Mouse (Mus musculus) spleen, postnatal 14 days (tissue): ENCODE measurements around the gene Pisd.
"Not testable (repeated sequence)": the region's sequence is repeated elsewhere in the genome, so short reads cannot be mapped to it uniquely, and the experiment has no call there.

Experiments used
- DNase-seq, 2 experiments: peaks; one replicate each; pipeline ENCODE4 v3.0.0; 2021 to 2022; ENCODE audit warnings: low spot score in 2 of 2

The Pisd gene

DNA sequence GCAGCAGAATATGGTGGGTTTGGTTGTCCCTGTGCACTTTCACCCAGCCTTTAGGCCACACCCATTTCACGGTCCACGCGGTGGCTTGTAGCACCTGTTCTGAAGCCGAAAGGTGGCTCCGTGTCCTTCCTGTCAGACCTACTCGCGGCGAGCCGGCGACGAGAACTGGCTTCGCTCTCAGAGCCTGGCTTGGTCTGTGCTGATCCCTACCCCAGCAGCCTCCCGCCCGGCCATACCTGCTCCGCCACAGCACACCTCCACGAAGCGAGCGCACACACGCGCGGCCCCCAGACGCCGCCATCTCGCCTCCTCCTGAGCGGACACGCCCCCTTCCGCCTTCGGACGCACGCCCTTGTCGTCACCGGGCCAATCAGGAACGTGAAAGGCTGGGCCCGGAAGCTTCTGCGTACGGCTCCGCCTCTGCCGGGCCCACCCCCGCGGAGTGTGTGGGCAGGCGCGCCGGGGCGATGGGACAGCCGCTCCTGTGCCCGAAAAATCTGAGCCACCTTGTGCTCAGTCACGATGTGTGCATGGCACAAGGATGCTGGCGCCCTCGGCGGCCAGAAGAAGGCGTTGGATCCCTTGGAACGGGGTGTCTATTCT lies at the start of gene Pisd:
Gene Pisd, minus strand, starts transcription at position 334 of the 603 bp plus-strand sequence.
- DNase-seq, result peak; percentile 83 to 90

DNA sequence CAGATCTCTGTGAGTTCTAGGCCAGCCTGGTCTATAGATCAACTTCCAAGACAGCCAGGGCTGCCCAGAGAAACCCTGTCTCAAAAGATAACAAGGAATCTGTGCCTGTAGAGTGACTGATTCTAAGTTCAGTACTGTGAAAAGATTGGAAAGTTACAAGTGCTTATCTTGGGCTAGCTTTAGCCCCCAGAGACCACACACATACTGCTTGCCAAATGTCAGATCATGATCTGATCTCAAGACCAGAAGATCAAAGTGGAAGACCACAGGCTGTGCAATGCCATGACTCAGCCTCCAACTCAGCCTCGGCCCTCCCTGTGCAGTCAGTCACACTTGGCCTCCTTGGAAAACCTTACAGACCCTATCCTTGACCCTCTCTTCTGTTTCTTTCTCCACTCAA lies 49.1 kb upstream of the Pisd start:
- DNase-seq, result no peak

DNA sequence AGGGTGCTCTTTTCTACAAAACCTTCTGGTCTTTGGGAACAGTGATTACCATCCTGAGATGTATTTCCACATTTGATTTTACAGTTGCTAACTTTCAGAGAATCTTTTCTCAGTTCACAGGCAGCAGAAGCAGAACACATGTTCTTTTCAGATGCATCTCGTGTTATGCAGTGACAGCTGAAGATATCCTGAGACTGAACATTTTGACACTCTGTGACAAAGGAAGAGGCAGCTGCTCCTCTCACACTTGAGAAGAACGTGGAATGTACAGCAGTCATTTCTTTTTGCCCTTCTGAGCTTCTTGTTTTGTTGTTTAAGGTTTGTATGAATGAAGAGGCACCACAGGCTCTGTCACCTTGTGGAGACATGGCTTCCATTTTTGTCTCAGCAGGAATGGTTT lies 44.6 kb upstream of the Pisd start:
- DNase-seq, result no peak

GRCm38 (mm10) chr5:32828766-32829165 lies 43.3 kb upstream of the Pisd start:
- not testable (repeated sequence) for DNase-seq

DNA sequence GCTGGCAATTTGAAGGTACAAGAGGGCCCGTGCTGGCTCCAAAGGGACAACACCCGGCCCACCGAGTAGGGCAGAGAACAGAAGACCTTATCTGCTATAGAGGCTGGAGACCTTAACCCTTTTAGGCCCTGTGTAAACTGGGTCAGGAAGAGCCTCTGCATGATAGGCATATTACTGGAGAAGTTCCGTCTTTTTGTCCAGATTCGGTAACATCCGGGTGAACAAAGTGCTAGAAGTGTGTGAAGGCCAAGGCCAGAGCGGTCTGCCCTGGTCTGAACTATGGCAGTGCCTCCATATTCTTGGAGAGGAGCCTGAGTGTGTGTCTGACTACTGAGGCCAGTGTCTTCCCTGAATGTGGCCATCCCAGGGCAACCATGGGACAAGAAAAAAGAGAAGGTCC lies 41.6 kb upstream of the Pisd start, which contains the start of gene Gm20671:
Gene Gm20671, minus strand, starts transcription at position 101 of the 400 bp plus-strand sequence.
- DNase-seq, result no peak

DNA sequence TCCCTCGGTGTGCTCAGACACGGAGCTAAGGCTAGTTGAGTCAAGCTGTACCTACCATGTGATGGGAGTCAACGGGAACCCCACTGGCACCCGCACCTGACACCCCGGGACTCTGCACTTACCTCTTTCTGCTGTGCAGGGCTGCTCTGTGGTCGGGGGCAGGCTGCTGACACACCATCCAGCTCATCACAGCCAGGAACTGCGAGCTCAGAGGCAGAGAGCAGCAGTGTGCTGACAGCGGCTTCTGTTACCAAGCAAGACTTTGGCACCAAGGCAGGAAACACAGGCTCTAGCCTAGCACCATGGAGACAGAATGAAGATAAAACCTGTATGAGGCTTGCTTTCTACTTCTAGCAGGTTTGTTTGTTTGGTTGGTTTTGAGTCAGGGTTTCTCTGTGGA lies 35.0 kb upstream of the Pisd start:
- no peak for DNase-seq

GRCm38 (mm10) chr5:32815396-32815795 lies 29.9 kb upstream of the Pisd start:
- no peak for DNase-seq

GRCm38 (mm10) chr5:32786454-32786853 lies 1.0 kb upstream of the Pisd start:
- DNase-seq, result not testable (repeated sequence)

DNA sequence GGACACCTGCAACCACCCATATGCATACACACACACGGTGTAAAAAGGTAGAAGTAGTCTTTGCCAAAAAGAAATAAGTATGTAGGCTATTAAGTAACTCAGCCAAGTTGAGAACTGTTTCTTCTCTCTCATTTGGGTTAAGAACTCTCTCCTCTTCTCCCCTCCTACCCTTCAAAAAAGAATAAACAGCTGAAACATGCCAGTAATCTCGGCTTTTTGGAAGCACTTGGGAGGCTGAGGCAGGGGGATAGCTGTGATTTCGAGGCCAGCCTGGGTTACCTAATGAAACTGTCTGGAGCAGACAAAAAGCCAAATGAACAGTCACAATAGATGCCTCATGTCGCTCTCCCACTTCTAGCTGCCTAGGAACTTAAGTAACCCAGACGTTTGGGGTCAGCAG lies 720 bp downstream of the Pisd start:
- no peak for DNase-seq

DNA sequence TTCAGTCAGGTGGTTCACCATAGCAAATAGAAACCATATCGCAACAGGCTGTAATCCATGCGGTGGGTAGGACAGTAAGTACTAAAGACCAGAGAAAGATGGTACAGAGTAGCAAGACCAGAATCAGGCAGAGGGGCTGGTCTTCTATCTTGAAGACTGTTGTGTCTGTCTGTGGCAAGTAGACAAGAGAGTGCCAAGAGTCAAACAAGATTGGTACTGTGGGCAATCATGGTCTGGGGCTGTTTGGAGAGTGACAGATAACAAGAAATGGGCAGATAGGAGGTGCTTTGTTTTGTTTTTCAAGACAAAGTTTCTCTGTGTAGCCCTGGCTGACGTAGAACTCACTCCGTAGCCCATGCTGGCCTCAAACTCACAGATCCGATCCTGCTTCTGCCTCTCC lies 3.9 kb downstream of the Pisd start:
- no peak for DNase-seq

DNA sequence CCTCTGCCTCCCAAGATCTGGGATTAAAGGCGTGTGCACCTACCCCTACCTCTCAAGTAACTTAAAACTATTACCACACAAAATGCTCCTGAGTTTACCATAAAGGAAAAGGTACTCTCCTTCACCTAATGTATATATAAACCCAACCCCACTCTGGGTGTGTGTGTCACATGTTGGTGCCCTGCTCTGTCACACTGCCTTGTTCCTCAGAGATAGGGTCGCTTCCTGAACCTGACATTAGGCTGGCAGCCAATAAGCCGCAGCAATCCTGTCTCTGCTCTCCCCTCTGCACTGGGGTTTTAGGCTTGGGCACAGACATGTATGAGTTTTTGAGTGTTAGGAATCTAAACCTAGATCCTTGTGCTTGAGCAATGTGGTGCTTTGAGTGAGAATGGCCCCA lies 7.3 kb downstream of the Pisd start:
- no peak for DNase-seq

GRCm38 (mm10) chr5:32772361-32772760 lies 13.1 kb downstream of the Pisd start:
- no peak for DNase-seq

GRCm38 (mm10) chr5:32767636-32768373 lies 17.6 kb downstream of the Pisd start:
- no peak for DNase-seq

GRCm38 (mm10) chr5:32767004-32767403 lies 18.4 kb downstream of the Pisd start:
- DNase-seq, result no peak

DNA sequence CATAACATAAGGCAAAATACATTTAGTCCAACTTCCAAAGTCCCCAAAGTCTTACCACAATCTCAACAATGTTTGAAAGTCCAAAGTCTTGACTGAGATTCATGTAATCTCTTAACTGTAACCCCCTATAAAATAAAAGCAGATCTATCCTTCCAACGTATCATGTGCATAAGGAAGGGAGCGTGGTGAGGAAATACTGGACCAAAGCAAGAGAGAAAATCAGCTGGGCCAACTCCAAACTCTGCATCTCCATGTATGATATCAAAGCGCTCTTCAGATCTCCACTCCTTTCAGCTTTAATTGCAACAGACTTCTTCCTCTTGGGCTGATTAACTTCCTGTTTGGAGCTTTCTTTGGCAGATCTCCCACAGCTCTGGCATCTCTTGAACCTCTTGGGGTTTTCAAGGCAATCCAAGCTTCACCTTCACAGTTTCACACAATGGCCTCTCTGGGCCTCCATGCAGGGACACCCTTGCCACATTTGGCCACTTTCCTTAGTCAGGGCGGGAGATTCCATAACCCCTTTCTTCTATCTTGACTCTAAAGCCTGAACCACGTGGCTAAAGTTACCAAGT lies 23.8 kb downstream of the Pisd start:
- DNase-seq, result no peak

- DNase-seq, result no peak
Observed at GRCm38 (mm10) chr5:32760787-32761186, 24.7 kb downstream of the Pisd start.

GRCm38 (mm10) chr5:32760352-32760751 lies 25.1 kb downstream of the Pisd start:
- not testable (repeated sequence) for DNase-seq

- no peak for DNase-seq
Observed at GRCm38 (mm10) chr5:32759662-32760061, 25.8 kb downstream of the Pisd start.

DNA sequence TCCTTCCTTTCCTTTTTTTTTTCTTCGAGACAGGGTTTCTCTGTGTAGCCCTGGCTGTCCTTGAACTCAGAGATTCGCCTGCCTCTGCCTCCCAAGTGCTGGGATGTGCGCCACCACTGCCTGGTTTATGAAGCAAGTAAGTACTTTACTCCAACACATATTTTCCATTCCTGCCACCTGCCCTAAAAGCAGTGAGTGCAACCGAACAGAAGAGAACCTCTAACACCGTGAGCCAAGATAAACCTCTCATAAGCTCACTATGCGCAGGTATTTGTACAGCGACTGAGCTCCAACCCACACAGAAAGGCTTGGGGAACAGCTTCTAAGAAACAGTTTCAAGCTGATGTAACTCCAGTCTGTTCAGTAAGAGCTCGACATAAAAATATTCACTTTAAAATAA lies 29.3 kb downstream of the Pisd start:
- no peak for DNase-seq

DNA sequence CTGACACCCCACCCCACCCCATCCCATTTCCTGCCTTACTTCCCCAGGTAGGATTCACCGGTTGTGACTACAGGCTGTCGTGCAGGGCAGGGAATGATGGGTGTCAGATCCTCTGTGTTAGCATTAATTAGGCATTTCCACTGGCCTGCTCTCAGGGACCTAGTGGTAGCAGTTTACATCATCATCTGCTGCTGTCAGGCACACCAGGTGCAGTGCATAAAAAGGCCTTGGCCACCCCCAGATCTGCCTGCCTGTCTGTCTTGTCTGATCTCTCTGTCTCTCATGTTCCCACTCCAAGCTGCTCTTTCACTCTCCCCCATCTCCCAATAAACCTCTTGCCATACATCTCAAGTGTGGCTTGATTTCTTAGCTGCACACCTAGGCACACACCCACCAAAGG lies 33.7 kb downstream of the Pisd start:
- DNase-seq, result no peak

DNA sequence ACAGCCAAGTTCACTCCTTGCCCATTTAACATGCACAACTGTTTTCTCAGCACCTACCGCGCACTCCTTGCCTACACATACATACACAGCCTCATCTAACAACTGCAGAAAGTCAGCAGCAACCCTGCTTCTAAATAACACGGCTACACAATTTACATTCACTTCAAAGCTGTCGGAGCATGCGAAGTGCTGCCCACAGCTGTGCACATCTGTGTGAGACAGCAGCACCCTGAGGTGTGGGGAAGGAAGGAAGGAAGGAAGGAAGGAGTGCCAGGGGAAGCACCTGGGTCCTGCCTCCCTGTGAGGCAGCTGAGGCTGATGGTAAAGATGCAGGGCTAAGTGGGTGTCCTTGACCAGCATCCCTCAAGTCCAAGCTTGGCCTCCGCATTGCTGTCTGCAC lies 36.5 kb downstream of the Pisd start:
- DNase-seq, result no peak

DNA sequence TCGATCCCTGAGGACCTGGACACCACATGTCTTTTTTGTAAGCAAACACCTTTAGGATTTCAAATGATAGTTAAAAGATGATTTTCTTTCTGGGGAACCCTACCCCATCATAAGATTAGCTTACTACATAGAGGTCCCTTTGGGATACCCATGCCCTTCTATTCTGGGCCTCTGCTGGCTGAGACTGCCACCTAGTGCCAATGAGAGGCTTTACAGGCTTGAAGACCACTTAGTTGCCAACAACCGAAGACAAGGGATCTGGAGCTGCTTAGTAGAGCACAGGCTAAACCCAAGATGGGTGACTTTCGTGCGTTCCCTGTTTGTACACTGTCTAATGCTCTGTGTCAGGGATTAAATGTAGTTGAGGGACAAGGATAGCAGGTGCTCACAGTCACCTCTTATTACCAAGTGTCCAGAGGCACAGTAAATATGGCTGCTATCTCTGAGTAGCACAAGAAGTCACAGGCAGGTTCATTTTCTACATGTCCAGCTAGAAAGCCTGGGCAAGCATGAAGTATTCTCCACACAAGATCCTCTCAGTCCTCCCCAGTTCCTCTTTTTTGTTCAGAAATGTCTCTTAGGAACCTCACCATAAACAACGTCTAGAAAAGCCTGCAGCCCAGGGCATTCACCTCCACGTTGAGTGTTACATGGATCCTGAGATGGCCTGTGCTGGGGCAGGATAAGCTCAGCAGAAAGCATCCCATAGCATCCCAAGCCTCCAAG lies 37.6 kb downstream of the Pisd start:
- peak in 1 of 2 experiments; percentile 17 for DNase-seq
